24 mouse cellular contexts compared by ENCODE assay signal in the genomic region with DNA sequence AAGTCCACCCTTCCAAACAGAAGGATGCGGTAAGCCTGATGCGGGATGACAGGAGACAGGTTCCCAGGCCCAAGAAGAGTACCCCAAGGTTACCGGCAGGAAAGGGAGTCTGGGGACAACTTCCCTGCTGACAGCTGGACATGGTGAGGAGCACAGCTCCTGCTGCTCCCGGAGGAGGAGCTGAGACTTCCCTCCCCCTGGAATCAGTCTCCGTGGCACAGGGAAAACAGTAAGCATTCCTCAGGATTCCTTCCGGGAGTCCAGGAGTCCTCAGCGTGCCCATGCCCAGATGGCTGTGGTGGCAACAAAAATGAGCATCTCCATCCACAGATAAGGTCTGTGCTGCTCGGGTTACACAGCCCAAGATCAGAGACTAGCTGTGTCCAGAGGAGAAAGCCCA.
DNase-seq lines count a peak whose midpoint lies in the region; ATAC-seq and TF ChIP-seq lines count a peak whose summit lies in the region.
"Had no signal": no experiment of that assay in that cellular context is flagged by ENCODE, and none has a peak within 500 bp of the region (broad histone marks: within the 10 kb centered on the region; RNA-seq: fewer than 3 reads in every experiment).

No protein-coding gene starts in this region.

- TF ChIP-seq CTCF in kidney, postnatal 0 days (IDR thresholded peaks at IDR 0.05; ENCODE audit: low read depth) = no peak
- no peak for TF ChIP-seq CTCF in testis, adult 2 months (IDR thresholded peaks at IDR 0.05; ENCODE audit: control insufficient read depth, insufficient read depth, insufficient replicate concordance, low read depth, low read length)

- WGBS in kidney, postnatal 0 days = 31% methylated on average over 8 of the region's 8 CpGs

- no peak for TF ChIP-seq POLR2A in testis, adult 2 months (IDR thresholded peaks at IDR 0.05; ENCODE audit: control insufficient read depth, low read depth, low read length)

- no peak for DNase-seq in cerebellum, adult 11 months
- DNase-seq in frontal cortex, postnatal 36 days (ENCODE audit: low spot score in 2 of 2) = no peak
- peak; percentile 35 for DNase-seq in kidney, postnatal 0 days (ENCODE audit: low spot score)
- DNase-seq in kidney, adult 9 months = no peak
- DNase-seq in testis, postnatal 10 days (ENCODE audit: low spot score) = no peak
- DNase-seq: adrenal gland, postnatal 10 days; gastrocnemius, postnatal 14 days; heart, adult 11 months; heart, postnatal 14 days; liver; liver, postnatal 0 days; lung, postnatal 14 days; thymus, adult 18-20 months; thymus, postnatal 36 days had no signal

- H3K4me1 ChIP-seq in kidney, postnatal 0 days (replicated peaks; ENCODE audit: insufficient read depth, low read length) = peaks cover 10% of the 10 kb centered on the region; the same call in 1 of the 2 replicates
- H3K4me1 ChIP-seq in testis, adult 2 months (ENCODE audit: control insufficient read depth, insufficient read depth, low read length) = peaks cover 3% of the 10 kb centered on the region; the same call in 1 of the 2 replicates

- H3K9me3 ChIP-seq in kidney, postnatal 0 days (replicated peaks; ENCODE audit: low read length) = no peaks in the 10 kb centered on the region
- H3K9me3 ChIP-seq: embryonic facial prominence, embryonic 15.5 days; heart, embryonic 12.5 days; limb, embryonic 10.5 days; midbrain, embryonic 13.5 days had no signal

- H3K36me3 ChIP-seq in kidney, postnatal 0 days (ENCODE audit: insufficient read depth, low read length) = no peaks in the 10 kb centered on the region
- no peaks in the 10 kb centered on the region for H3K36me3 ChIP-seq in testis, adult 2 months (ENCODE audit: control insufficient read depth, insufficient read depth, low read length)
- H3K36me3 ChIP-seq: embryonic facial prominence, embryonic 15.5 days; heart, embryonic 12.5 days; limb, embryonic 10.5 days; midbrain, embryonic 13.5 days had no signal

- H3K27me3 ChIP-seq in kidney, postnatal 0 days (ENCODE audit: insufficient read depth, low read length) = no peaks in the 10 kb centered on the region
- no peaks in the 10 kb centered on the region for H3K27me3 ChIP-seq in testis, adult 2 months (ENCODE audit: control insufficient read depth, insufficient read depth, low read length)
- H3K27me3 ChIP-seq: embryonic facial prominence, embryonic 15.5 days; heart, embryonic 12.5 days; midbrain, embryonic 13.5 days had no signal

- no peak overlapping the region for H3K9ac ChIP-seq in kidney, postnatal 0 days (ENCODE audit: low read depth, low read length)
- H3K9ac ChIP-seq: embryonic facial prominence, embryonic 15.5 days; heart, embryonic 12.5 days; liver, postnatal 0 days; midbrain, embryonic 13.5 days had no signal

- H3K4me3 ChIP-seq in kidney, postnatal 0 days (replicated peaks; ENCODE audit: low read depth, low read length) = no peak overlapping the region
- peak overlapping the region; percentile 67 for H3K4me3 ChIP-seq in testis, adult 2 months (ENCODE audit: control insufficient read depth, low read depth, low read length)
- H3K4me3 ChIP-seq: embryonic facial prominence, embryonic 15.5 days; heart, embryonic 12.5 days; limb, embryonic 10.5 days; midbrain, embryonic 13.5 days had no signal

- no peak overlapping the region for H3K27ac ChIP-seq in kidney, postnatal 0 days
- no peak overlapping the region for H3K27ac ChIP-seq in testis, adult 2 months (ENCODE audit: control insufficient read depth, insufficient read depth, low read depth, low read length)
- H3K27ac ChIP-seq: embryonic facial prominence, embryonic 15.5 days; limb, embryonic 10.5 days; midbrain, embryonic 13.5 days had no signal

- 0 out of 2 replicates have a peak, but pooled peaks have one; percentile 27 for ATAC-seq in cerebellum, adult (ENCODE audit: insufficient number of reproducible peaks, low FRiP score, low TSS enrichment)
- ATAC-seq in frontal cortex, adult (ENCODE audit: low TSS enrichment) = peak; percentile 5; the same call in 1 of the 2 replicates
- ATAC-seq in kidney, postnatal 0 days (replicated peaks; ENCODE audit: low FRiP score, low read depth) = no peak
- ATAC-seq: forebrain, embryonic 14.5 days; hindbrain, embryonic 16.5 days; intestine, embryonic 16.5 days; liver, postnatal 0 days; midbrain, embryonic 13.5 days had no signal

- no peak overlapping the region; the same call in 1 of the 2 replicates for H3K4me2 ChIP-seq in kidney, postnatal 0 days (ENCODE audit: low read length)
- H3K4me2 ChIP-seq: embryonic facial prominence, embryonic 15.5 days; heart, embryonic 12.5 days; midbrain, embryonic 13.5 days had no signal
